Mouse (Mus musculus): Measurements from ENCODE around the gene Adck2.

The Adck2 gene

GRCm38 (mm10) chr6:39573791-39574554 is at the start of gene Adck2:
Gene Adck2 (plus strand): TSS chr6:39573873.
- peak; percentile 92 for DNase-seq (ENCODE audit: low spot score)

GRCm38 (mm10) chr6:39526797-39527196 is 46.9 kb upstream of the Adck2 start:
- no peak for DNase-seq (ENCODE audit: low spot score)

GRCm38 (mm10) chr6:39527337-39527784 is 46.3 kb upstream of the Adck2 start:
- DNase-seq (ENCODE audit: low spot score) = no peak

GRCm38 (mm10) chr6:39527811-39528210 is 45.9 kb upstream of the Adck2 start:
- DNase-seq (ENCODE audit: low spot score) = no peak

- peak; percentile 42 for DNase-seq (ENCODE audit: low spot score)
Measured at GRCm38 (mm10) chr6:39528671-39529535, 44.8 kb upstream of the Adck2 start.

- no peak for DNase-seq (ENCODE audit: low spot score)
Measured at GRCm38 (mm10) chr6:39534944-39535343, 38.7 kb upstream of the Adck2 start.

GRCm38 (mm10) chr6:39536621-39537020 is 37.1 kb upstream of the Adck2 start:
- DNase-seq (ENCODE audit: low spot score) = no peak

- DNase-seq (ENCODE audit: low spot score) = no peak
Measured at GRCm38 (mm10) chr6:39537276-39537675, 36.4 kb upstream of the Adck2 start.

- peak; percentile 45 for DNase-seq (ENCODE audit: low spot score)
Measured at GRCm38 (mm10) chr6:39538227-39538626, 35.4 kb upstream of the Adck2 start.

GRCm38 (mm10) chr6:39539679-39540155 is 34.0 kb upstream of the Adck2 start:
- DNase-seq (ENCODE audit: low spot score) = peak; percentile 78

GRCm38 (mm10) chr6:39540563-39540962 is 33.1 kb upstream of the Adck2 start:
- DNase-seq (ENCODE audit: low spot score) = peak; percentile 59

GRCm38 (mm10) chr6:39542631-39543597 is 30.8 kb upstream of the Adck2 start:
- DNase-seq (ENCODE audit: low spot score) = peak; percentile 76

GRCm38 (mm10) chr6:39543769-39544420 is 29.8 kb upstream of the Adck2 start:
- peak; percentile 53 for DNase-seq (ENCODE audit: low spot score)

- DNase-seq (ENCODE audit: low spot score) = no peak
Measured at GRCm38 (mm10) chr6:39545474-39545873, 28.2 kb upstream of the Adck2 start.

GRCm38 (mm10) chr6:39548030-39548429 is 25.6 kb upstream of the Adck2 start:
- no peak for DNase-seq (ENCODE audit: low spot score)

- DNase-seq (ENCODE audit: low spot score) = no peak
Measured at GRCm38 (mm10) chr6:39551981-39552636, 21.6 kb upstream of the Adck2 start.

GRCm38 (mm10) chr6:39554888-39555647 is 18.6 kb upstream of the Adck2 start:
- no peak for DNase-seq (ENCODE audit: low spot score)

GRCm38 (mm10) chr6:39555648-39555945 is 18.1 kb upstream of the Adck2 start:
- no peak for DNase-seq (ENCODE audit: low spot score)

GRCm38 (mm10) chr6:39556900-39557659 is 16.6 kb upstream of the Adck2 start:
- peak; percentile 71 for DNase-seq (ENCODE audit: low spot score)

Data from embryo, embryonic 10.5 days (tissue).